Mouse (Mus musculus) lung, postnatal 36 days (tissue): Measurements from ENCODE around the gene Katnbl1.
"Not testable (repeated sequence)": the region's sequence is repeated elsewhere in the genome, so short reads cannot be mapped to it uniquely, and the experiment has no call there.

ENCODE experiments used
- DNase-seq: peaks from one replicate; pipeline ENCODE4 v3.0.0; 2022; ENCODE audit warnings: mixed read lengths

Katnbl1 gene

GRCm38 (mm10) chr2:112393958-112394357 is 14.9 kb downstream of the Katnbl1 start:
- no peak for DNase-seq

GRCm38 (mm10) chr2:112396649-112397048 is 17.6 kb downstream of the Katnbl1 start:
- DNase-seq = peak; percentile 42

- no peak for DNase-seq
These were observed 28.0 kb downstream of the Katnbl1 start for GRCm38 (mm10) chr2:112407030-112407429.

GRCm38 (mm10) chr2:112425308-112425707 is 46.3 kb downstream of the Katnbl1 start:
- no peak for DNase-seq

- DNase-seq = not testable (repeated sequence)
These were observed 49.5 kb downstream of the Katnbl1 start for GRCm38 (mm10) chr2:112428534-112428933.

GRCm38 (mm10) chr2:112429665-112430064 is 50.7 kb downstream of the Katnbl1 start:
- no peak for DNase-seq

- DNase-seq = no peak
These were observed 51.4 kb downstream of the Katnbl1 start for GRCm38 (mm10) chr2:112430403-112430802.

- DNase-seq = no peak
These were observed 53.5 kb downstream of the Katnbl1 start for GRCm38 (mm10) chr2:112432523-112432922.

- DNase-seq = peak; percentile 56
These were observed 54.3 kb downstream of the Katnbl1 start for GRCm38 (mm10) chr2:112433359-112433758.

GRCm38 (mm10) chr2:112436292-112436691 is 57.3 kb downstream of the Katnbl1 start:
- DNase-seq = no peak

- no peak for DNase-seq
These were observed 58.6 kb downstream of the Katnbl1 start for GRCm38 (mm10) chr2:112437589-112437988.

GRCm38 (mm10) chr2:112443491-112443890 is 64.5 kb downstream of the Katnbl1 start:
- no peak for DNase-seq

- DNase-seq = no peak
These were observed 66.5 kb downstream of the Katnbl1 start for GRCm38 (mm10) chr2:112445511-112445910.

GRCm38 (mm10) chr2:112448046-112448445 is 69.0 kb downstream of the Katnbl1 start:
- DNase-seq = peak; percentile 13

- no peak for DNase-seq
These were observed 69.6 kb downstream of the Katnbl1 start for GRCm38 (mm10) chr2:112448510-112449059.

- DNase-seq = peak; percentile 51
These were observed 70.7 kb downstream of the Katnbl1 start for GRCm38 (mm10) chr2:112449597-112450296.

- not testable (repeated sequence) for DNase-seq
These were observed 73.5 kb downstream of the Katnbl1 start for GRCm38 (mm10) chr2:112452513-112452912.

- DNase-seq = no peak
These were observed 75.3 kb downstream of the Katnbl1 start for GRCm38 (mm10) chr2:112454125-112454861.

GRCm38 (mm10) chr2:112454862-112455564 is 76.0 kb downstream of the Katnbl1 start, which contains the start of gene Emc7:
Gene Emc7 (plus strand): TSS chr2:112454997.
- DNase-seq = peak; percentile 97

- no peak for DNase-seq
These were observed 81.5 kb downstream of the Katnbl1 start for GRCm38 (mm10) chr2:112460557-112460956.
